Mouse (Mus musculus) liver, embryonic 11.5 days (tissue): Measurements from ENCODE around the gene Msl1. TPM values are rescaled to one million over a fixed set of nuclear protein-coding genes. Genes with fewer than 3 reads are reported as not detected.

Experiments used
- ATAC-seq: fragments of 200-750 bp; cut with Nextera tagmentation; replicated peaks from 2 replicates; pipeline ENCODE4 v1.8.0; 2017; ENCODE audit warnings: moderate number of reproducible peaks, mild to moderate bottlenecking, moderate TSS enrichment, moderate library complexity; ENCODE audit not compliant: low FRiP score
- DNase-seq: peaks from one replicate; pipeline ENCODE4 v3.0.0-alpha.2; 2017; ENCODE audit warnings: low spot score
- H3K27ac ChIP-seq: fragments of 300-500 bp; sonication (generic); 2 replicates; pipeline ENCODE4 v1.5.1; 2014; ENCODE audit warnings: mild to moderate bottlenecking, low read depth, low read length, control low read depth
- H3K27me3 ChIP-seq: fragments of 300-500 bp; sonication (generic); replicated peaks from 2 replicates; pipeline ENCODE4 v1.6.1; 2014; ENCODE audit warnings: low read length, mixed read lengths; ENCODE audit not compliant: control insufficient read depth, insufficient read depth
- H3K36me3 ChIP-seq: fragments of 300-500 bp; sonication (generic); 2 replicates; pipeline ENCODE4 v1.6.1; 2014; ENCODE audit warnings: mild to moderate bottlenecking, low read length, moderate library complexity, mixed read lengths; ENCODE audit not compliant: control insufficient read depth, insufficient read depth
- H3K4me1 ChIP-seq: fragments of 300-500 bp; sonication (generic); replicated peaks from 2 replicates; pipeline ENCODE4 v1.6.1; 2014; ENCODE audit warnings: low read length, mixed read lengths; ENCODE audit not compliant: control insufficient read depth, insufficient read depth
- H3K4me2 ChIP-seq: fragments of 300-500 bp; sonication (generic); 2 replicates; pipeline ENCODE4 v1.6.1; 2014; ENCODE audit warnings: mild to moderate bottlenecking, control low read depth, moderate library complexity
- H3K4me3 ChIP-seq: fragments of 300-500 bp; sonication (generic); 2 replicates; pipeline ENCODE4 v1.5.1; 2014; ENCODE audit warnings: low read depth, low read length, control low read depth
- H3K9ac ChIP-seq: fragments of 300-500 bp; sonication (generic); 2 replicates; pipeline ENCODE4 v1.6.1; 2014; ENCODE audit warnings: low read depth, low read length, control low read depth
- H3K9me3 ChIP-seq: fragments of 300-500 bp; sonication (generic); 2 replicates; pipeline ENCODE4 v1.6.1; 2016; ENCODE audit warnings: low read length, inconsistent platforms, mixed read lengths; ENCODE audit not compliant: control insufficient read depth
- WGBS: fragments of 180-500 bp; shearing (Covaris S2); extraction: QIAGEN DNeasy Blood & Tissue Kit; methylation state at CpG from one replicate; pipeline ENCODE4 v1.1.7; 2014; 5-methylcytosine and 5-hydroxymethylcytosine counted together
- polyA plus RNA-seq: library from polyadenylated mRNA; unstranded; fragments of >200 nt; fragmentation: Nextera tagmentation; extraction: Ambion mirVana; gene quantifications from 2 replicates; pipeline ENCODE4 v1.2.1, GENCODE M21; 2014

Msl1 gene
- polyA plus RNA-seq, 1 experiment from 2014 or later: 17.7 TPM

GRCm38 (mm10) chr11:98846865-98847604, 51.7 kb downstream of the Msl1 start:
- no peak overlapping the region for H3K4me3 ChIP-seq
- ATAC-seq (no peak), DNase-seq (no peak)
- H3K9me3 ChIP-seq: no peaks in the 10 kb centered on the region
- H3K27ac ChIP-seq: no peak overlapping the region
- peaks cover 11% of the 10 kb centered on the region for H3K27me3 ChIP-seq
- no peaks in the 10 kb centered on the region for H3K36me3 ChIP-seq
- H3K4me1 ChIP-seq: peaks cover 5% of the 10 kb centered on the region; the same call in 1 of the 2 replicates
- H3K9ac ChIP-seq: no peak overlapping the region
- 57% methylated on average over 19 of the region's 19 CpGs for WGBS
- H3K4me2 ChIP-seq: no peak overlapping the region

GRCm38 (mm10) chr11:98849196-98849894, 54.0 kb downstream of the Msl1 start:
- peak overlapping the region; percentile 30 for H3K4me2 ChIP-seq
- H3K9me3 ChIP-seq: no peaks in the 10 kb centered on the region
- peaks cover 11% of the 10 kb centered on the region; the same call in 1 of the 2 replicates for H3K27me3 ChIP-seq
- H3K4me1 ChIP-seq: peaks cover 5% of the 10 kb centered on the region; the same call in 1 of the 2 replicates
- H3K27ac ChIP-seq: no peak overlapping the region
- H3K4me3 ChIP-seq: no peak overlapping the region
- ATAC-seq (peak; percentile 44), DNase-seq (no peak)
- H3K36me3 ChIP-seq: no peaks in the 10 kb centered on the region
- H3K9ac ChIP-seq: no peak overlapping the region
- WGBS: 21% methylated on average over 19 of the region's 19 CpGs

- Histone ChIP-seq H3K4me3 (no peak overlapping the region), H3K36me3 (no peaks in the 10 kb centered on the region), H3K27me3 (peaks cover 11% of the 10 kb centered on the region; the same call in 1 of the 2 replicates), H3K9ac (no peak overlapping the region), H3K4me1 (peaks cover 5% of the 10 kb centered on the region; the same call in 1 of the 2 replicates), H3K4me2 (no peak overlapping the region), H3K9me3 (no peaks in the 10 kb centered on the region), H3K27ac (no peak overlapping the region)
- ATAC-seq (no peak), DNase-seq (no peak)
- 73% methylated on average over 26 of the region's 26 CpGs for WGBS
Measured at GRCm38 (mm10) chr11:98850100-98851093, 55.1 kb downstream of the Msl1 start.

DNA sequence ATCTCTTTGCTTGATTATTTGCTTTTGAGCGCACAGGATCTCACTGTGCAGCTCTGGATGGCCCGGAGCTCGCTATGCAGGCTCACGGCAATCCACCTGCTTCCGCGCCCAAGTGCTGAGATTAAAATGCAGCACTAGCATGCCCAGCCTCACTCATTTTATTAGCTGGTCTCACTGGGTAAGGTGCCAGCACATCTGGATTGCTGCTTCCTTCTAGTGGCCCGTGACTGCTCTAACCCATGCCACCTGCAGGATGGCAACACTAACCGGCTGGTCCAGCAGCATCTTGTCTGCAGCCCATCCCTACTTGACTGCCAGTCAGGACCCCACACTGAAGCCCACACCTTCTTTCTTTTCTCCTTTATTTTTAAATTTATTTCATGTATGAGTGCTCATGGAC, 58.8 kb downstream of the Msl1 start:
- WGBS: 94% methylated on average over 8 of the region's 8 CpGs
- no peak for DNase-seq
- Histone ChIP-seq H3K27ac (no peak overlapping the region), H3K4me1 (peaks cover 5% of the 10 kb centered on the region; the same call in 1 of the 2 replicates), H3K9ac (no peak overlapping the region), H3K9me3 (no peaks in the 10 kb centered on the region), H3K4me3 (no peak overlapping the region), H3K4me2 (no peak overlapping the region), H3K27me3 (0 out of 2 replicates have a peak, but pooled peaks cover 4% of the 10 kb centered on the region), H3K36me3 (no peaks in the 10 kb centered on the region)
- ATAC-seq: no peak

- Histone ChIP-seq H3K9ac (no peak overlapping the region), H3K4me2 (no peak overlapping the region), H3K36me3 (no peaks in the 10 kb centered on the region), H3K27me3 (no peaks in the 10 kb centered on the region), H3K9me3 (no peaks in the 10 kb centered on the region), H3K4me1 (no peaks in the 10 kb centered on the region), H3K27ac (no peak overlapping the region), H3K4me3 (no peak overlapping the region)
- 85% methylated on average over 2 of the region's 2 CpGs for WGBS
- DNase-seq (no peak), ATAC-seq (no peak)
Measured at GRCm38 (mm10) chr11:98854659-98855058, 59.3 kb downstream of the Msl1 start.

Other genes starting within 250 kb of the Msl1 start
- gene Ikzf3, start 249.5 kb upstream of the Msl1 start, polyA plus RNA-seq: 0.04 and 0.32 TPM in 2 replicates
- gene Zpbp2, start 244.4 kb upstream of the Msl1 start, polyA plus RNA-seq: 0.40 and 0.42 TPM in 2 replicates
- 10.9 and 11.7 TPM in 2 replicates for gene Ormdl3, start 208.1 kb upstream of the Msl1 start, polyA plus RNA-seq
- not detected in 2 replicates for gene Lrrc3c, start 197.2 kb upstream of the Msl1 start, polyA plus RNA-seq
- 0.44 and 0.95 TPM in 2 replicates for gene Gm12355, start 169.9 kb upstream of the Msl1 start, polyA plus RNA-seq
- gene Gsdma3, start 169.2 kb upstream of the Msl1 start, polyA plus RNA-seq: not detected in 2 replicates
- gene Gsdma2, start 148.8 kb upstream of the Msl1 start, polyA plus RNA-seq: not detected in 2 replicates
- gene Gsdma, start 131.2 kb upstream of the Msl1 start, polyA plus RNA-seq: not detected in 2 replicates
- 201 and 207 TPM in 2 replicates for gene Psmd3, start 113.0 kb upstream of the Msl1 start, polyA plus RNA-seq
- gene Csf3, start 94.3 kb upstream of the Msl1 start, polyA plus RNA-seq: not detected in 2 replicates
- 61.9 and 63.6 TPM in 2 replicates for gene Med24, start 66.1 kb upstream of the Msl1 start, polyA plus RNA-seq
- 26.6 and 31.6 TPM in 2 replicates for gene Thra, start 54.9 kb upstream of the Msl1 start, polyA plus RNA-seq
- 2.1 and 2.7 TPM in 2 replicates for gene Nr1d1, start 20.2 kb upstream of the Msl1 start, polyA plus RNA-seq
- 34.8 and 35.6 TPM in 2 replicates for gene Casc3, start 9.4 kb downstream of the Msl1 start, polyA plus RNA-seq
- gene Rapgefl1, start 41.3 kb downstream of the Msl1 start, polyA plus RNA-seq: 0.39 and 0.55 TPM in 2 replicates
- 3.8 and 4.7 TPM in 2 replicates for gene Wipf2, start 68.1 kb downstream of the Msl1 start, polyA plus RNA-seq
- 96.3 and 114 TPM in 2 replicates for gene Cdc6, start 112.3 kb downstream of the Msl1 start, polyA plus RNA-seq
- gene Rara, start 132.3 kb downstream of the Msl1 start, polyA plus RNA-seq: 18.6 and 20.1 TPM in 2 replicates
- 0.21 and 0.22 TPM in 2 replicates for gene Gjd3, start 187.5 kb downstream of the Msl1 start, polyA plus RNA-seq
- gene Top2a, start 228.7 kb downstream of the Msl1 start, polyA plus RNA-seq: 315 and 330 TPM in 2 replicates
- 324 and 328 TPM in 2 replicates for gene Igfbp4, start 245.7 kb downstream of the Msl1 start, polyA plus RNA-seq